Mouse (Mus musculus): ENCODE data around the gene Gpr19.

Gene Gpr19

DNA sequence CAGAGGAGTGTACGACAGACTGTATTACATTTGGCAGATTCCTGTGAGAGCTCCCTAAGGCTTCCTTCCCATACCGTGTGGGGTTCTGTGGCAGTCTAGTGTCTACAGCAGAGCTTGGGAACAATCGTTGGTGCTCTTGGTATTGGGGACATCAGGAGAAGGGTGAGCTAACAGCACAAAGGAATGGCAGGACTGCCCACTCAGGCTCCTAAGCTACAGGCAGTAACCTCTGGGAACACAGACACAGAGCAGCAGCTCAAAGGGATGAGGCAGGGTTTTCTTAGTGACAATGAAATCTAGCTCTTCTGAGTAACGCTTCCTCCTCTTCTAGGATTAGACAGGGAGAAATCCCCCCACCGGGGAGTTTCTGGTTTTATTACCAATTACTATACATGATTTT lies 11.4 kb downstream of the Gpr19 start:
- DNase-seq = no peak

DNA sequence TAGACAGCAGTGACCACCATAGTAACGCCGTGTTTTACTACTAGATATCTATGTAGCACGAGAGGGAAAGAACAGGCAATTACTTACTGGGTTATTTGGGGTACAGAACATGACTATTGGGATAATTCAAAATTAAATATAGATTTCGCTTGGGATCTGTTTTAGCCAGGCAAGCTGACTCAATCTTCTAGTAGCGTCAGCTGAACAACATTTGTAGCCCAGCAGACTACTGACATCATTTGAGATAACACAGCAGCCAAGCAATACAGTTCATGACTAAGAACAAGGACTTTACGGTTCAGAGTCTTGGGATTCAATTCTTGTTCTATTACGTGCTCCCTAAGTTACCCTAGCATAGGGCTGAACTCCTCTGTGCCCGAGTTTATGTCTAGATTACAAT lies 11.9 kb downstream of the Gpr19 start:
- DNase-seq = no peak

DNA sequence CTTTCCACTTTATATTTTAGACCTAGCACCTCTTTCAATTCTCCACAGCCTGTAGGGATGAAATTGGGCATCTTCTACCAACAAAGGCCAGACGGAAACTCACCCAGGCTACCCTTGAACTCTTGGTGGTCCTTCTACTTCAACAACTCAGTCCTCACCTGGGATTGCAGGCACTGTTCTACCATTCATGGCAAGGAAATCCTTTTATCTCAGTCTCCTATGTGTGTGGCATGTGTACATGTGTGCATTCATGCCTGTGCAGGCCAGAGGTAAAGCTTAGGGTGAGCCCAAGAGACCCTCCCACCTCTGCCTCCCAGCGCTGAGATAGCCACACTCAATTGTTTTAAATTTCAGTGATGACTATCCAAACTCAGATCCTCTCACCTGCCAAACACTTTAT lies 12.9 kb downstream of the Gpr19 start:
- no peak for DNase-seq

DNA sequence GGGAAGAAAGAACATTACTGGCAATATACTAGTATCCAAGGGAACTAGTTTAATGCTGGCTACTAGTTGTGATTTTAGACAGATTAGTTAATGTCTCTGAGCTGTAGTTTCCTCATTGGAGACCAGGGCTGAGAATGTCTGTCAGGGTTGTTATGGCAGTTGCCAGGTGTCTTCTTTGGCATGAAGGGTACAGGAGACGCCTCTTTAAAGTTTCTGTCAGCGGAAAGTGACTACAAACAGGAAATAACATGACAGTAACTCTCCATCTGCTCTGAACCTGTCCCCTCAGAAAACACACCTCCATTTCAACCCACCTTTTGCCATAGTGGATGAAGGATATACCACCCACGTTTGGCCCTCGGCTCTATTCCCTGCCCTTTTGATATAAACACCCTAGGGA lies 14.7 kb downstream of the Gpr19 start:
- DNase-seq = no peak

DNA sequence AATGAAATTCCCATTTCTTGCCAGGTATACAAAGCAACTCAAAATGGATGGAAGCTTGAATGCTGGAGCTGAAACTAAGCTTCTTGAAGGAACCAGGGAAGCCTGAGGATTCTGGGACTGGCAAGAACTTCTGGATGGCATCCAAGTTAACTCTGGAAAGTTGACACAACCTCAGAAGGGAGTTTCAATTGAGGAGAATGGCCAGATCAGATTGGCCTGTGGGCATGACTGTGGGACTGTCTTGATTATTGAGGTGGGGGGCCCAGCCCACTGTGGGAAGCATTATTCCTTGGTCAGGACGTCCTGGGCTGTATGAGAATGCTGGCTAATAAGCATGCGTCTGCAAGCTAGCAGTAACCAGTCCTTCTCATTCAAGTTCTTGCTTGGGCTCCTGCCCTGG lies 18.3 kb downstream of the Gpr19 start:
- no peak for DNase-seq

DNA sequence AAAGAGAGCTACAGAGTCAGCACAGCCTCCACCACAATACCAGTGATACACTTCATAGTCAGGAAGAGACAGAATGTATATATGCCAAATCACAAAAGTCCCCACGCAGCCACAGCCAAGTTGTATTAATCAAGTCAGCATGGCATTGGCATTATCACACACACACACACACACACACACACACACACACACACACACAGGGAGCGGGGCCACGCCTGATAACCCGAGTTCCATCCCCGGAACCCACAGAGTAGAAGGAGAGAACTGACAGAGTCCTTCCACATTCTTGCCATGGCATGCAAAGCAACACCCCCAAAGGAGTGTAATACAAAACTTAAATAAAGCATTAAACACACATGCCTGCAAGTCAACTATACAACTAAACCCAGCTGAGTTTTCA lies 18.8 kb downstream of the Gpr19 start:
- no peak for DNase-seq

DNA sequence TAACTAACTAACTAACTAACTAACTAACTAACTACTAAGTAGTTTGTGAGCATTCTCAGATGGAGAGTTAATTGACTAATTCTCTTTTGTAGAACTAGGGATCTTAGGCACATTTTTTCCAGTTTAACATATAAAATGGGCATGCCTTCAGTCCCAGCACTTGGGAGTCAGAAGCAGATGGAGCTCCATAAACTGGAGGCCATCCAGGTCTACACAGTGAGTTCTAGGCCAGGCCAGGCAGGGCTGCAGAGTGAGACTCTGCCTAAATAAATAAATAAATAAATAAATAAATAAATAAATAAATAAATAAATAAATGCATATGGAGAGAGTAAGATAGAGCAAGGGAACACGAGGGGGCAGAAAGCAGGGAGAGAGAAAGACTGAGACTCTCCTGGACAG lies 20.5 kb downstream of the Gpr19 start:
- no peak for DNase-seq

DNA sequence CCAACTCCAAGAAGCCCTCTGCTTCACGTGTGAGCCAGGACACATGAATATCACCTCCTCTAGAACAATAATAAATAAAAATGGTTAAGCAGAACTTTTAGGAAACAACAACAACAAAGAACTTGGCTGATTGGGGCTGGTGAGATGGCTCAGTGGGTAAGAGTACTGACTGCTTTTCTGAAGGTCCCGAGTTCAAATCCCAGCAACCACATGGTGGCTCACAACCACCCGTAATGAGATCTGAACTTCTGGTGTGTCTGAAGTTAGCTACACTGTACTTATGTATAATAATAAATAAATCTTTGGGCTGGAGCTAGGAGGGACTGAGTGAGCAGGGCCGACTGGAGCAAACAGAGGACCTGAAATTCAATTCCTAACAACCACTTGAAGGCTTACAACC lies 21.1 kb downstream of the Gpr19 start:
- no peak for DNase-seq

DNA sequence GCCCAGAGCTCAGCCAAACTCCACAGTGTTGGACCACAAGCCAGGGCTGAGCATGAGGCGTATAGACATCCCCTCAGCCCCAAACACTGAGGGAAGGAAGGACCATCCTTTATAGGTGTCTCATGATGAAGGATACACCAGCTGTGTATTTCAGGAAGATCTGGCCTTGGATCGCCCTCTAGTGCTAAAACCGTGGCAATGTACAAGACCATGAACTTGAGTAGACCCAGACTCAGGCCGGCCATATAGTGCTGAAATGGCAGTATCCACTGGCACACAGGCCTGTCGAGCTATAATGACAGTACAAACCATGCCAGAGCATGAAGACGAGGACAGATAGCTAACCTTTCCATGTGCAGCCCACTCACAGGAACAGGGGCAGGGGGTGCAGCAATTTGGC lies 21.6 kb downstream of the Gpr19 start:
- DNase-seq = no peak

DNA sequence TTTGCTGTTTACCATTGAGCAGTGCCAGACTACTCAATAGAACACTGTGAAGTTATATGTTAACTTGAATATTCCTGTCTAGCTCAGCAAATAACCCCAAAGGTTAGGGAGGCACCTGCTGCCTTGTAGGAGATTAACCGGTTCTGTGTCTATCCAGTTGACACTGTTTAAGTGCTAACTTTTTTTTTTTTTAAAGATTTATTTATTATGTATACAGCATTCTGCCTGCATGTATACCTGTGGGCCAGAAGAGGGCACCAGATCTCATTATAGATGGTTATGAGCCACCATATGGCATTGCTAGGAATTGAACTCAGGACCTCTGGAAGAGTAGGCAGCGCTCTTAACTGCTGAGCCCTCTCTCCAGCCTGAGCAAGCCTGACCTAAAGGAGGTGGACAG lies 25.4 kb downstream of the Gpr19 start:
- no peak for DNase-seq

DNA sequence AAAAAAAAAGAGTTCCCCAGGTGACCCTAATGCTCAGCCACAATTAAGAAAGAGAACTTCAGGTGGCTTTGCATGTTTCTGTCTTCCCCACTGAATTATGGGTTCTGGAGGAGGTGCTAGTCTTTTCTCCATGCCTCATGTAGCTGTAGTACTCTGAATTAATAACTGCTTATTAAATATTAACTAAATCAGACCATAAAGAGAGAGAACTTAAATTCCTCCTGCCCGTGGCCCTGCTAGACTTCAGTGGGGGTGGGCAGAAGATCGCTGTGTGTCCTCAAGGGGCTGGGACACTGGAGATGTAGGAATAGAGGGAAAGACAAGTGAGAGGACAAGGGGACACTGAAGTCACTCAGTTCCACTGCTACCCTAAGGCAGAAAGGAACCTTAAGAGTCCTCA lies 26.1 kb downstream of the Gpr19 start:
- no peak for DNase-seq

DNA sequence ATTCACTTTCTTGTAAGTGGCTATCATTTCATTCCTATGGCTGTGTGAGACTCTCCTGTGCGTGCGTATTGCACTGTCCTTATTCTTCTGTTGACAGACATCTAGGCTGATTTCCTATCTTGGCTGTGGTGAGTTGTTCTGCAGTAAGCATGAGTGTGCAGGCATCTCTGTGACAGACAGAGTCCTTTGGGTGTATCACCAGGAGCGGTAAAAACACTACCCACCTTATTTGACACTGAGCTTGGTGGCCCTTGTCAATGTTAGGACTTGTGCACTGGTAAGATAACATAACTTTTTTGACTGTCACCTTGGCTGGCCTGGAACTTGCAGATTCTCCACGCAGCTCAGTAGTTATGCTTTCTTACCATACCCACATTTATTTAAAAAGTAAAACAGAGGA lies 27.5 kb downstream of the Gpr19 start:
- DNase-seq = no peak

DNA sequence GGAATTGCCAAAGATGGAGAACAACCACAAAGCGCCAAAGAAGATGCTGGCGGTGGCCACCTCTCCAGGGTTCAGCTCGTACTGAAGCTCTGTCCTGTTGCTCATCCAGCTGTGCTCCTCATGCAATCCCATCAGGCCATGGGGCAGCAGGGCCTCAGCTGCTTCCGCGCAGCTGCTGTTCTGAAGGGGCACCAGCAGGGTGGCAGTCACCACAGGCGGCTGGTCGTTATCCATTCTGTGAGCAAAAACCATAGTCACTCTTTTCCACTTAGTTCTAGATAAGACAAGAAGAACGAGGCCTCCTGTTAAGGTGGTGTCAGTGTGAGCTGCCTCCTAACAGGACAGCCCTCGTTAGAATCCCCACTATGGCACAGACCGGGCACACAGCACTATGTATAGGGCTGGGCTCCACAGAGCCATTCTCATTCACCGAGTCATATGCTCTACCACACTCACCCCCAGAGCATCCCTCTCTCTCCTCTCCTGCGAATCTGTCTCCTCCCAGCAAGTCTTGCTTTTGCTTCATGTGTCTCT lies 28.1 kb downstream of the Gpr19 start:
- DNase-seq = no peak

DNA sequence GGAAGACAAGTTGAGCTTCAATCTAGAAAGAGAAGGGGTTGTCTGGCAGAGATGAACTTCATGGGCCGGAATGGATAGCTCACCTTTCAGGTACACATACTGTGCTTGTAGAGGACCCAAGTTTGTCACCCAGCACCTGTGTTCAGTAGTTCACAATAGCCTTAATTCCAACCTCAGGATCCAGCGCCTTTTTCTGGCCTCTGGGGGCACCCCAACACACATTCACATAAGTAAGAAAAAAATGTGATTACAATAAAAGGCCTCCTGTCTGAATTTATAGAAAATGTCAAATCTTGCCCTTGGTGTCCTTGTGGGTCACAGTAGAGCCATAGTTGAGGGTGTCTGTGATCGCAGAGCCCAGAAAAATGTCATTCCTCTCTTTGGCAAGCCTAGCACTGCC lies 31.1 kb downstream of the Gpr19 start:
- no peak for DNase-seq

DNA sequence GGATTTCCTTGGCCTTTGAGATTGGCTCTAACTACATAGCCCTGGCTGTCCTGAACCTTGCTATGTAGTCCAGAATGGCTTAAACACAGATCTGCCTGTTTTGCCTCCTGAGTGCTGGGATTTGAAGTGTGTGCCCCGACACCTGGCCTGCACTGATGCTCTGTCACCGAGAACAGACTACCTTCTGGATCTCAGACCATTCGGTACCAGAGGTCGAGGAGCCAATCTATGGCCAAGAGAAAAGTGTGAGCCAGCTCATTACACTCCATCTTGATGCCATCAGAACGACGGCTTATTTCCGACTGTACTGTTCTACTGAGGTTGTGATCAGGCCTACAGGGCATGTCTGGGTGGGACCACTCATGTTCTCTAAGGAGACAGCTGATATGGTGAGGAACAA lies 32.3 kb downstream of the Gpr19 start:
- DNase-seq = no peak

DNA sequence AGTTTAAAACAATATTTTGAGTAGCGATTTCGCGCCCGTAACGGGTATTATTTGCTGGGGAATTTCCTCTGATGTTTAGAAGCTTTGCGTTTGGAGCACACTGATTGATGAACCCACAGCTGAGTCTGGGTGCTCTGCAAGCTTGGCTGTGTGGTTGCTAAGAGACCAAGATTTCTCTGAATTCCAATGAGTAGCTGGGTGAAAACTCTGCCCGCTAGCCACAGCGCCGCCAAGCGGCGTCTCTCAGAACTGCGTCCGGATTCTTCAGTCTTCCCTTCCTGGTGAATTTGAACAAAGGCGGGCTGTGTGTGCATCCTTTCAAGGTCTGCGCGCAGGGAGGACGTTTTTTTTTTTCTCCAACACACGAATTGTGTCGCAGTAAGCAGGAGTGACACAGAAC lies 35.2 kb downstream of the Gpr19 start:
- DNase-seq = peak; percentile 98

DNA sequence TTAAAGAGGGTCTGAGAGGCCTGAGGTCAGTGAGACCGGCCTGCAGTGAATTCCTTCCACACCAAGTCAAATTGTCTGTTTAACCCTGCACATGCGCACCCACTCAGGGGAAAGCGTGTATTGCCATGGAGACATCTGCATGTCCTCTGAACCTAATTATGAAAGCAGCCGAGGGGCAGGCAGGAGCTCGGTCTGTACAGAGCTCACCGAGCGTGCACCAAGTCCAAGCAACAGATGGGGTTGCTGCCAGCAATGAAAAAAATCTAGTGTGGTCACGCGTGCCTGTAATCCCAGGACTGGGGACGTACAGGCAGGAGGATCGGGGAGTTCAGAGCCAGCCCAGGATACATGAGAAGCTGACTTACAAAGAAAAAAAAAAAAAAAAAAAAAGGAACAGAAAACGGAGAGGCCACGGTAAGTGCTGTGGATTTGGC lies 35.7 kb downstream of the Gpr19 start:
- no peak for DNase-seq

DNA sequence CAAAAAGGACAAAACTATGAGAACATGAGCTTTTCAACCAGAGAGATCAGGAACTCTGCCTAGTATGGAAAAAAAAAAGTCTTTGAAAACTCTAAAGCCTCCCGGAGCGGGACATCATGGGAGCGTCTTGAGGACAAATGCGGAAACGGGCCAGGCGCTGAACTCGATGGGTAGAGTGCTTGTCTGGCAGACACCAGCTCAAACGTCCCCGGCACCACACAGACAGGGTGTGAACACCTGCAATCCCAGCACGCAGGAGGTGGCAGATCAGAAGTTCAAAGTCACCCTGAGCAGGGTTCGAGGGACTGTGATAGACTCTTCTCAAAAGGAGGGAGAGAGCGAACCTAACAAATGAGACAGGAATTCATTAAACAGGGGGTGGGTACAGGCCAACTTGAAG lies 37.0 kb downstream of the Gpr19 start:
- DNase-seq = no peak

DNA sequence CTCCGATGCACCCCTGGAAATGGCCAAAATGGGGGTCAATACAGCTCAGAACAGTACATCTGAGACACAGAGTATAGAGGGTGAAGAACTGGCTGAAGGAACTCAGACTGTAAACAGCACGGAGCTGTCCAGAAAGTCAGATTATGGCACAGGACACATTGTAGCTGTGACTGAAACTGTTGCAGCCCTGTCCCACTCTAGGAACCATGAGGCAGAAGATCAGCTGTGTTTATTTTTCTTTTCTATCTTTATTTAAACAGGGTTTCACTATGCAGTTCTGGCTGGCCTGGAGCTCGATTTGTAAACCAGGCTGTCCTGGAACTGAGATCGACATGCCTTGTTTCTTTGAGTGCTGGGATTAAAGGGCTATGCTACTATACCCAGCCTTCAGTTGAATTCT lies 38.1 kb downstream of the Gpr19 start:
- no peak for DNase-seq

DNA sequence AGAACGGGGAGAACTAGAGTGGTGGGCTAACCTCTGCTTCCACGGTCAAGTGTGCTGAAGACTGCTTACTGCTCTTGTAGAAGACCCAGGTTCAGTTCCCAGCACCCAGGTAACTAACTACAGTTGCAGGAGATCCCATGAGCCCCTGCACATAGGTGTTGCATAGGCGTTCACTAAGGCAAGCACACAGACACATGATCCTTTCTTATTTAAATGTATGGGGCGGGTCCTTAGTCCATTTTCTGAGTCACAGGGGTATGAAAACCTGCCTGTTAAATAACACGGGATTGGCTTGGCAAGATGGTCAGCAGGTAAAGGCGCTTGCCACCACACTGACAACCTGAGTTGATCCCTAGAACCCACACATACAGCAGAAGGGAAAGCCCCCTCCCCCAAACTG lies 39.4 kb downstream of the Gpr19 start:
- no peak for DNase-seq

DNA sequence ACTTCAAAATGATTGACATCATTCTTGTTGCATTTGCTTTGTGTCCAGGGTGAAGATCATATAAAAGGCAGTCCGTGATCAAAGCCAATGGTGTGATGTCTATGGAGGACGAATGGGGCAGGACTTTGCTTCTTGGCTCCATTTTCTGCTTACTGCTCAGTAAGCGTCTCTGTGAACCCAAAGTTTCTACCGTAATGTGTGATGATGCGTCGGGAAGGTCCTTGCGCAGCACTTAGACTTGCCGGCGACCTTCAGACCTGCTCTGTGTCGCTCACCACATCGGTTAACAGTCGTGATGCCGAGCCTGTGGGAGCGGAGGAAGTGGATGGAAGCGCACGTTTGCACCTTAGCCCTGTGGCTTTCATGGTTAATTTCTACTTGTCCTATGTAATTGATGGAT lies 42.5 kb downstream of the Gpr19 start:
- DNase-seq = no peak

DNA sequence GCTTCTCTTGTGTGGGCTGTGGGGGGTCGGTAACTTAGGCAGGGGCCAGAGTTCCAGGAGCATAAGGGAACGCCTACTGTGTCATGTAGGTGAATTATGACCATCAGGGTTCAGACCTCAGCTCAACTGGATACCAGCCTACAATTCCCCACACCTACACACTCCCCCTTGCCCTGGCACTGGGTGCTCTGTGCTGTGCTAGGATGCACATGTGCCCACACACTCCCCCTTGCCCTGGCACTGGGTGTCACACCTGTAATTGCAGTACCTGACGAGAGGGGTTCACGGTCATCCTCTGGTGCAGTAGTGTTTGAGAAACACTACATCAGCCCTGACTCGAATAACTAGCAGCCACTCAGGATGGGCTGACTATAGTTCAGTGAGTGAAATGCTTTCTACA lies 43.6 kb downstream of the Gpr19 start:
- DNase-seq = no peak

DNA sequence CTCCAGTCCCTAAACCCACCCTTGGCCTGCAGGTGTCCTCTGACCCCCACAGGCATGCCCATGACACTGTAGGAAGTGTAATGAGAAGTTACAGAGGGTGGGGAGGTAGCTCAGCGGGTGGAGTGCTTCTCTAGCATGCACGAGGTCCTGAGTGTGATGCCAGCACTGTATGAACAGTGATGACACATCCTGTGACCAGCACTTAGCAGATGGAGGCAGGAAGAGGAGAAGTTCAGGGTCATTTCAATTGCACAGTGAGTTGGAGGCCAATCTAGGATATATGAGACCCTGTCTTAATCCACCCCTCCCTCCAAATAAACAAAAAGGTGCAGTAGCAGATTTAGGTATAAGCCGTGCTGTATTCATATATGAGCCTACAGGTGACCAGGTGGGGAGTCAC lies 48.4 kb downstream of the Gpr19 start:
- no peak for DNase-seq

DNA sequence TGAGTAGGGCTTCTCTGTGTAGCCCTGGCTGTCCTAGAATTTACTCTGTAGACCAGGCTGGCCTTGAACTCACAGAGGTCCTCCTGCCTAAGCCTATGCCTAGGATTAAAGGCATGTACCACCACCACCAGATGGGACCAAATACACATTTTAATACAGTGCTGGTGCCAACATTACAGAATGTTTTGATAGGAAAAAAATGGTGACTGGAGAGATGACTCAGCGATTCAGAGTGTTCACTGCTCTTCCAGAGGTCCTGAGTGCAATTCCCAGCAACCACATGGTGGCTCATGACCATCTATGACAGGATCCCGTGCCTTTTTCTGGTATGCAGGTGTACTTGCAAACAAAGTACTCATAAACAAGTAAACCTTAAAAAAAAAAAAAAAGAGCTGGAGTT lies 48.9 kb downstream of the Gpr19 start:
- DNase-seq = no peak

DNA sequence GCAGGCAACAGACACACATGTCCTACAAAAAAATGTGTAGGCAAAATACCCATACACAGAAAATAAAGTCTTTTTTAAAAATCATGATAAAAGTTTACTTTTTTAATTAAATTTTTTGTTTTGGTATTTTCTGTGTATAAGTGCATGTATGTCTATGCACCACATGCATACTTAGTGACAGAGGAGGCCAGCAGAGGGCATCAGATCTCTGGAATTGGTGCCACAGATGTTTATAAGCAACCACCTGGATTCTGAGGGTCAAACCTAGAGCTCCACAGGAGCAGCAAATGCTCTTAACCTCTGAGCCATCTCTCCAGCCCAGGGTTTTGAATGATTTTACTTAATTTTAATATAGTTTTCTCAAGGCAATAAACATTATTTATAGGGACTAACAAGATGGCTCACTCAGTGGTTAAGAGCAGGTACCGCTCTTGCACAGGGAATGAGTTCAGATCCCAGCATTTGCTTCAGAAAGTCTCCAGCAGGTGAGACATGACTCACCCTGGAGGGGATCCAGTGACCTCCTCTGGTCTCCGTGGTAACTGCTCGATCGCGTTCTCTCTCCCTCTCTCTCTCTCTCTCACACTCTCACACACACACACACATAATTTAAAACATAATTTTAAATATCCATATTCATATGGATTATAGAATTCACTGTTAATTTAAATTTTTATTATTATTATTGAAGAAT lies 50.0 kb downstream of the Gpr19 start:
- peak; percentile 50 for DNase-seq

DNA sequence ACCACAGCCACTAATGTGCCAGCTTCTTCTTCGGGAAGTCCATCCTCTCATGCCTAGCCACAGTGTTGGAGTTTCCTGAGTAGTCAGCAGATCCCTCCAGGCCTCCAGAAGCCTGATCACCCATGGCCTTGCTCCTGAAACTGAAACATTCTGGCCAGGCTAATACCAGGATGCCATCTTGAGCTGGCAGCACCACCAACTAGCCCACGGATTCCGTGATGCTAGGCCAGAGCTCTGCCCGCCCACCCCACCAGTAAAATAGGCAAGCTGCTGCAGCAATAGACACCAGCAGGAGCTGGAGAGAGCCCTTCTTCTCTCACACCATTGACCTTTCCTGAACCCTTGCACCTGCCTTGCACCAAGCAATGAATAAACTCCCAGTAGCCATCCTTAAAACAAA lies 50.8 kb downstream of the Gpr19 start:
- no peak for DNase-seq
